Mouse (Mus musculus): ENCODE results near the gene Nudcd2. TPM values are rescaled to one million over a fixed set of nuclear protein-coding genes. Genes with fewer than 3 reads are reported as not detected.

Gene Nudcd2
- polyA plus RNA-seq, 1 experiment from 2014 or later = 130 TPM

GRCm38 (mm10) chr11:40783346-40783745 is 49.9 kb downstream of the Nudcd2 start:
- Histone ChIP-seq H3K9ac (ENCODE audit: low read depth, low read length) (no peak overlapping the region), H3K4me1 (ENCODE audit: control insufficient read depth, insufficient read depth, low read length) (no peaks in the 10 kb centered on the region), H3K36me3 (ENCODE audit: control insufficient read depth, insufficient read depth, low read length) (no peaks in the 10 kb centered on the region), H3K27me3 (replicated peaks; ENCODE audit: control insufficient read depth, insufficient read depth, low read length) (no peaks in the 10 kb centered on the region), H3K4me2 (ENCODE audit: low read depth, low read length) (no peak overlapping the region), H3K4me3 (ENCODE audit: low read length) (no peak overlapping the region), H3K9me3 (ENCODE audit: control insufficient read depth, low read length) (no peaks in the 10 kb centered on the region), H3K27ac (ENCODE audit: low read length) (no peak overlapping the region)
- no peak for ATAC-seq
- 83% methylated on average over 1 of the region's 1 CpGs for WGBS

- H3K9ac ChIP-seq (ENCODE audit: low read depth, low read length) = no peak overlapping the region
- WGBS = 75% methylated on average over 8 of the region's 8 CpGs
- H3K36me3 ChIP-seq (ENCODE audit: control insufficient read depth, insufficient read depth, low read length) = no peaks in the 10 kb centered on the region
- H3K4me2 ChIP-seq (ENCODE audit: low read depth, low read length) = no peak overlapping the region
- H3K9me3 ChIP-seq (ENCODE audit: control insufficient read depth, low read length) = no peaks in the 10 kb centered on the region
- H3K4me3 ChIP-seq (ENCODE audit: low read length) = no peak overlapping the region
- H3K27ac ChIP-seq (ENCODE audit: low read length) = no peak overlapping the region
- H3K27me3 ChIP-seq (replicated peaks; ENCODE audit: control insufficient read depth, insufficient read depth, low read length) = no peaks in the 10 kb centered on the region
- no peak for ATAC-seq
- no peaks in the 10 kb centered on the region for H3K4me1 ChIP-seq (ENCODE audit: control insufficient read depth, insufficient read depth, low read length)
Measured at GRCm38 (mm10) chr11:40784326-40784725, 50.9 kb downstream of the Nudcd2 start.

GRCm38 (mm10) chr11:40786900-40787299 is 53.4 kb downstream of the Nudcd2 start:
- no peaks in the 10 kb centered on the region for H3K27me3 ChIP-seq (replicated peaks; ENCODE audit: control insufficient read depth, insufficient read depth, low read length)
- no peaks in the 10 kb centered on the region for H3K36me3 ChIP-seq (ENCODE audit: control insufficient read depth, insufficient read depth, low read length)
- no peak overlapping the region for H3K4me3 ChIP-seq (ENCODE audit: low read length)
- no peak for ATAC-seq
- no peak overlapping the region for H3K4me2 ChIP-seq (ENCODE audit: low read depth, low read length)
- no peak overlapping the region for H3K9ac ChIP-seq (ENCODE audit: low read depth, low read length)
- H3K4me1 ChIP-seq (ENCODE audit: control insufficient read depth, insufficient read depth, low read length) = no peaks in the 10 kb centered on the region
- no peaks in the 10 kb centered on the region for H3K9me3 ChIP-seq (ENCODE audit: control insufficient read depth, low read length)
- no peak overlapping the region for H3K27ac ChIP-seq (ENCODE audit: low read length)
- 67% methylated on average over 2 of the region's 2 CpGs for WGBS

Other genes with a start within 250 kb of the Nudcd2 start
- 94.2 and 95.9 TPM in 2 replicates for gene Mat2b, start 38.5 kb upstream of the Nudcd2 start, polyA plus RNA-seq (2015; fragmentation: Nextera tagmentation; extraction: Ambion mirVana)
- gene Hmmr, start 245 bp upstream of the Nudcd2 start, polyA plus RNA-seq (2015; fragmentation: Nextera tagmentation; extraction: Ambion mirVana) = 34.1 and 37.6 TPM in 2 replicates
- gene Ccng1, start 21.6 kb downstream of the Nudcd2 start, polyA plus RNA-seq (2015; fragmentation: Nextera tagmentation; extraction: Ambion mirVana) = 50.8 and 56.6 TPM in 2 replicates

Measured in intestine, embryonic 16.5 days (tissue).